ENCODE assay signal across 8 mouse cellular contexts in the genomic region with DNA sequence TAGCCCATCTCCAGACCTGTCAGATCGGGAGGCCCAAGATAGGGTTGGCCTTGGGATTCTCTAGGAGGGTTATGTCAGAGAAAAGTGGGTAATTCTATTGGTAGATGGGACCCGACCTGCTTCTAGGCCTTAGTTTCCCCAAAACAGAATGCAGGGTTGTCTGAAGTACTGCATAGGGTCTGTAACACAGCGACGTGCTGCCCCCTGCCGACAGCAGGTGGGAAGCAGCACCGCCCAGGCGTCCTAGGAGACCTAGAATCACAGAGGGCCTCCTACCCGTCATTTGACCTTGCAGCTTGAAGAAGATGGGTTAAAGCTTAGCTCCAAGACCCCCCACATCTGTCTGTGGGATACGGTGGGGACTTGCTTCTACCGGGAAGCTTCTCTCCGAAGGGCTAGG. TPM values are rescaled to one million over a fixed set of nuclear protein-coding genes. Genes with fewer than 3 reads are reported as not detected.
DNase-seq lines count a peak whose midpoint lies in the region; ATAC-seq and TF ChIP-seq lines count a peak whose summit lies in the region.

No protein-coding gene starts in this region.

- H3K27me3 ChIP-seq in ES-Bruce4 (ENCODE audit: control insufficient read depth, insufficient read depth, low read length, poor library complexity, severe bottlenecking), result peaks cover 18% of the 10 kb centered on the region
- H3K27me3 ChIP-seq in lung, postnatal 0 days (replicated peaks; ENCODE audit: insufficient read depth, low read length), result peaks cover 47% of the 10 kb centered on the region

- H3K9ac ChIP-seq in ES-Bruce4 (ENCODE audit: low read depth, poor library complexity, severe bottlenecking), result no peak overlapping the region
- H3K9ac ChIP-seq in lung, postnatal 0 days (replicated peaks; ENCODE audit: low read depth), result no peak overlapping the region

- no peak overlapping the region for H3K4me2 ChIP-seq in lung, postnatal 0 days (replicated peaks; ENCODE audit: low read depth, low read length)

- peak; percentile 72 for ATAC-seq in granulocyte monocyte progenitor cell, adult 5-6 weeks (replicated peaks; ENCODE audit: poor library complexity, severe bottlenecking)
- peak; percentile 53 for ATAC-seq in lung, postnatal 0 days
- no peak for ATAC-seq in activated CD4-positive, CD25-positive, alpha-beta regulatory T cell, adult 4 months

- peak; percentile 78 for DNase-seq in adrenal gland, postnatal 25 days
- peak; percentile 74 for DNase-seq in embryo, embryonic 9.5 days (ENCODE audit: extremely low spot score)
- peak; percentile 89 for DNase-seq in kidney, postnatal 10 days
- peak; percentile 59 for DNase-seq in lung, postnatal 0 days (ENCODE audit: low spot score)
- peak; percentile 89 for DNase-seq in retina, embryonic 14.5 days (ENCODE audit: low spot score)

- H3K4me1 ChIP-seq in ES-Bruce4 (ENCODE audit: control insufficient read depth, insufficient read depth, low read length), result no peaks in the 10 kb centered on the region
- H3K4me1 ChIP-seq in lung, postnatal 0 days (ENCODE audit: insufficient read depth, low read depth, low read length), result peaks cover 5% of the 10 kb centered on the region; the same call in 1 of the 2 replicates

- TF ChIP-seq CTCF in ES-Bruce4 (IDR thresholded peaks at IDR 0.05; ENCODE audit: low read depth, low read length), result peak; percentile 94
- TF ChIP-seq CTCF in lung, postnatal 0 days (IDR thresholded peaks at IDR 0.05), result peak; percentile 80

- H3K27ac ChIP-seq in ES-Bruce4 (ENCODE audit: insufficient read depth, low read length), result no peak overlapping the region
- no peak overlapping the region for H3K27ac ChIP-seq in lung, postnatal 0 days (ENCODE audit: low read length)

- WGBS in lung, postnatal 0 days, result 4% methylated on average over 11 of the region's 11 CpGs

- TF ChIP-seq POLR2A in ES-Bruce4 (IDR thresholded peaks at IDR 0.05; ENCODE audit: insufficient read depth, low read length), result no peak

- no peaks in the 10 kb centered on the region for H3K9me3 ChIP-seq in ES-Bruce4 (replicated peaks; ENCODE audit: control insufficient read depth, insufficient read depth, low read length, poor library complexity, severe bottlenecking)
- no peaks in the 10 kb centered on the region for H3K9me3 ChIP-seq in lung, postnatal 0 days (ENCODE audit: low read length)

- H3K36me3 ChIP-seq in ES-Bruce4 (ENCODE audit: control insufficient read depth, insufficient read depth, low read length, poor library complexity, severe bottlenecking), result no peaks in the 10 kb centered on the region
- H3K36me3 ChIP-seq in lung, postnatal 0 days (ENCODE audit: insufficient read depth, low read length), result no peaks in the 10 kb centered on the region

- H3K4me3 ChIP-seq in ES-Bruce4 (ENCODE audit: low read depth, low read length), result no peak overlapping the region
- H3K4me3 ChIP-seq in lung, postnatal 0 days (ENCODE audit: low read depth, low read length), result no peak overlapping the region

- TF ChIP-seq EP300 in ES-Bruce4 (IDR thresholded peaks at IDR 0.05; ENCODE audit: insufficient read depth, low read depth, low read length), result no peak
- TF ChIP-seq EP300 in lung, postnatal 0 days (IDR thresholded peaks at IDR 0.05), result no peak

RNA-seq across cellular contexts. Expression of gene Wnt7b, which starts 1.2 kb away (rescaled TPM):
- polyA plus RNA-seq in ES-Bruce4 (2011; ENCODE audit: insufficient read depth, insufficient read length, low read depth, missing spikeins), result 29.8 and 30.2 TPM in 2 replicates
- total RNA-seq in adrenal gland, postnatal 25 days (2021), result 0.55 and 1.2 TPM in 2 replicates
- total RNA-seq in granulocyte monocyte progenitor cell, adult 5-6 weeks (2014; fragmentation: Nextera tagmentation), result not detected in 2 replicates
- not detected in 2 replicates for total RNA-seq in granulocyte monocyte progenitor cell, adult 5-6 weeks (2017)
- 11.3 and 14.9 TPM in 2 replicates for polyA plus RNA-seq in lung, postnatal 0 days (2015; fragmentation: Nextera tagmentation; extraction: Ambion mirVana)
- polyA plus RNA-seq in activated CD4-positive, CD25-positive, alpha-beta regulatory T cell, adult 4 months (2017; shearing (Covaris generic)), result not detected

Comparison
In these comparisons a context has a peak if more than half of its experiments do, and no peak if none do; other contexts are left out.
1. RNA of gene Wnt7b, which starts 1.2 kb away (polyA plus RNA-seq): 29.8 to 30.2 TPM in ES-Bruce4 and 11.3 to 14.9 TPM in lung, postnatal 0 days; not detected in activated CD4-positive, CD25-positive, alpha-beta regulatory T cell, adult 4 months; every median in the first group is over 10 times any median in the second.
2. Peak in every context shown above with its lines, with median percentiles within 50 percentile points of each other: DNase-seq.